Mouse (Mus musculus): ENCODE data around the gene Oxtr. TPM values are rescaled to one million over a fixed set of nuclear protein-coding genes. Genes with fewer than 3 reads are reported as not detected.

Oxtr gene
- polyA plus RNA-seq, 1 experiment, result 0.81 TPM

DNA sequence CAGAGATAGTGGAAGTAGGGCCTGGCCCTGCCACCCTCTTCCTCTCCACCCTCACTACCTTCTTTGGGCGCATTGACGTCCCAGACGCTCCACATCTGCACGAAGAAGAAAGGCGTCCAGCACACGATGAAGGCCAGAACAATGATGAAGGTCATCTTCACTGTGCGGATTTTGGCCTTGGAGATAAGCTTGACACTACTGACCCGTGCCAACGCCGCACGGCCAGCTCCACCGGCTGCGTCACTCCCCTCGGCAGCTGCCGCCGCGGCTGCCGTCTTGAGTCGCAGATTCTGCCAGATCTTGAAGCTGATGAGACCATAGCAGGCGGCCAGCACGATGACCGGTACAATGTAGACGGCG is 942 bp downstream of the Oxtr start:
- DNase-seq (ENCODE audit: low spot score), result no peak

DNA sequence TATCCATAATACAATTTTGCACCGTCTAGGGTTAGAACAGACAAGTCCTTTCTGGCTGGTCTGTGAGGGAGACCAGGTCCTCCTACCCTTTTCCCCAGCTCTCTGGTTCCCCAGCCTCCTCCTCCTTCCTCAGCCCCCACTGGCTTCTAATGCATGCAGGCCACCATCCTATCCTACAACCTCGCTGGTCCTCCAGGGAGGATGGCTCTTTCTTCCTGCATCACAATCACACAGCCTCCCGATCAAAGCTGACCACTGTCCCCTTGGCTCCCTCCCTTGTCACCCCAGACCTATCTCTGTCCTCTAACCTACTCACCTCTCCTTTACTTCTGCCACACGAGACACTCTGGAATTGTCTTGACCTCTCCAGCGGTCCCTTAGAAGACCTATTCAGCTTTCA is 1.8 kb downstream of the Oxtr start:
- no peak for DNase-seq (ENCODE audit: low spot score)

DNA sequence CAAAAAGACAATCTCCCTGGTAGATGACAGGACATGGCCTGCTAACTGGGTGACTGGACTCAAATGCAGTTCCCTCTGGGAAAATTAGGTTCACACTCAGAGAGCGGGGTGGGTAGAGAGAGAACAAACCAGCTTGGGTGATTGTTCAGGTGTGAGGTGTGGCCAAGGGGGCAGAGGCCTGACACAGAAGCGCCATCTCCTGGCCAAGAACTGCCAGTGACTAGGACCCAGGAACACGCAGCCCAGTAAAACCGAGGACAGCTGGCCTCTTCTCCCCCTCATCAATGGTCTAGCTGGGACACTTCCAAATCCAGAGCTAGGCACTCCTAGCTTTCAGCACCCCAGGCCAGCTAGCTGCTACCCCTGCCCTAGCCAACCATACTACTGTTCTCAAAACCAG is 5.4 kb downstream of the Oxtr start:
- DNase-seq (ENCODE audit: low spot score), result no peak

DNA sequence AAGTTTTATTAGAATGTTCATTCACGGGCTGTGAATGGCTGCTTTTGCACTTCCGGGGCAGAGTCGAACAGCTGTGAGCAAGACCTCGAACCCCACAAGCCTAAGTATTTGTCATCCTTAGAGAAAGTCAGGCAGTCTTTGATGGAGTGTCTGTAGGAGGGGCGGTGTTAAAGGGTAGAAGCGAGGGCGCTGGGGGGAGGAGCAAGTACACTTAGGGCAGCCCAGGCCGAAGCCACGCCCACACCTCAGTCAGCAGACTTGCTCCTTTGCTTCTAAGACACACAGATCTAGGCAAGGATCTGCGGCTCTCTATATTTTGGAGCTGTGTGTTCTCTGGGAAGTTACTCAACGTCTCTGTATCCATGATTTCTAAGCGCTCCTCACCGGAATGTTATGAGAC is 9.9 kb downstream of the Oxtr start:
- no peak for DNase-seq (ENCODE audit: low spot score)

DNA sequence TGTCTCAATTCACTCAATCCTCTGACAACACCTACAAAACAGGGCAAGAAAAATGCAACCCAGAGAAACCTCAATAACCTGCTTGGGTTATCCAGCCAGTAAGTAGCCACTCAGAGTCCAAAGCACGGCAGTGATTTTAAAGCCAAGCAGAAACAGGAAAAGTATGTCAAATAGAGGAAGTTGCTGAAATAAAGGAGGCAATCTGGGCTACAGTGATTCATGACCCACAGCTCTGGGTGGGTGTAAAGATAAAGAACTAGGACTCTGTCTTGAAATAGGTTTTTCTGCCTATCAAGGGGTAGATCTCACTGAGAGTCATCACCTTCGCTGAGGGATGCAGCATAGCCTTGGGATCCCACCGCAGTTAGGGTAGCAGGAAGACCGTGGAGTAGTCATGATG is 18.1 kb downstream of the Oxtr start:
- DNase-seq (ENCODE audit: low spot score), result no peak

- no peak for DNase-seq (ENCODE audit: low spot score)
These were observed 23.7 kb downstream of the Oxtr start for GRCm38 (mm10) chr6:112466001-112466400.

GRCm38 (mm10) chr6:112465441-112465840 is 24.3 kb downstream of the Oxtr start:
- no peak for DNase-seq (ENCODE audit: low spot score)

DNA sequence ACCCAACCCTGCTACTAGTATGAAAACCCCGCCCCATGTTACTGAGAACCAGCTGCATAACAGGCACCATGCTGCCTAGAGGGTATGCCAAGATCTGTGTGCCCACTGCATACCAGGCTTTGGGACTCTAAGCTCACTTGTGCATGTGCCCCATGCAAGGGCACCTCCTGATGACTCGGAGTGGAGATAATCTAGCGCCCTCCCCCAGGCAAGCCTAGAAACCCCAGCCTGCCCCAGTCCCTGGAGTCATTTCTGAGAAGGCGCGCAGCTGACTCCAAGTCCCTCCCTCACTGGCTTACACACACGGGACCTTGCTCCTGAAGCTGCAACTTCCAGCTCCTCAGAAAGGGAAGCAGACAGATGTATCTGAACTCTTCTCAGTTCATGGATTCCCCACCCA is 26.4 kb downstream of the Oxtr start:
- DNase-seq (ENCODE audit: low spot score), result no peak

DNA sequence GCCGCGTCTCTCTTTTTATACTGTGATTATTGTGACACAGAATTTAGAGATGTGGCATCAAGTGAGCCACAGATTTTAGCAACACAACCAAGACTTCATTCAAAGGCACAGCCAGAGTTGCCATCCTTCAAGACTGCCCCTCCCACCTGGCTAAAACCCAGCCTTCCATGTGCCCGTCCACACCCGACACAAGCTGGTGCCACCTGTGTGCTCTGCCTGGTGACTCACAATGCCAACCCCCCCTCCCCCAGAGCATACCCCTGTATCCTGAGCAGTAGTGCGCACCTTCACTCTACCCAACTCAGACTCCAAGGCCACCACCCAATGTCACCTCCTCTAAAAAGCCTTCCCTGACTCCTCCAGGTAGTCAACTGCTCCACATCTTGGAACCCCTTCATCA is 28.3 kb downstream of the Oxtr start:
- no peak for DNase-seq (ENCODE audit: low spot score)

GRCm38 (mm10) chr6:112459341-112459749 is 30.4 kb downstream of the Oxtr start, which contains the start of gene Cav3:
Gene Cav3 (plus strand): TSS chr6:112459505.
- DNase-seq (ENCODE audit: low spot score), result peak; percentile 25

DNA sequence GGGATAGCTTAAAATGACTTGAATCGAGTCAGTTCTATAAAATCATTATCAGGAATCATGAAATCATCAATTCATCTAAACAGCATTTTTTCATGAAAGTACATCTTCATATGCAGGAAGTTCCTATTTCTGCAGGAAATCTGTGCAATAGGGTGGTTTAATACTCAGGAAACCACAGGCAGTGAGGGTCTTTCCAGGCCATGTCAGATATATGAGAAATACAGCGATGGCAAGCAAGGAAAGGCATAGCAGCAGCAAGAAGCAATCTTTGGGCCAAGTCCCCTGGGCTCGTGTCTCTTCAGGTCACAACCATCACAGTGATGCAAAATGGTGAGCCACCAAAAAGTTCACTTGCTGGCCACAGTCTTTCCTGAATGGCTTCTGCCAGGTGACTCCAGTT is 44.1 kb downstream of the Oxtr start:
- no peak for DNase-seq (ENCODE audit: low spot score)

- no peak for DNase-seq (ENCODE audit: low spot score)
These were observed 63.6 kb downstream of the Oxtr start for GRCm38 (mm10) chr6:112426018-112426732.

DNA sequence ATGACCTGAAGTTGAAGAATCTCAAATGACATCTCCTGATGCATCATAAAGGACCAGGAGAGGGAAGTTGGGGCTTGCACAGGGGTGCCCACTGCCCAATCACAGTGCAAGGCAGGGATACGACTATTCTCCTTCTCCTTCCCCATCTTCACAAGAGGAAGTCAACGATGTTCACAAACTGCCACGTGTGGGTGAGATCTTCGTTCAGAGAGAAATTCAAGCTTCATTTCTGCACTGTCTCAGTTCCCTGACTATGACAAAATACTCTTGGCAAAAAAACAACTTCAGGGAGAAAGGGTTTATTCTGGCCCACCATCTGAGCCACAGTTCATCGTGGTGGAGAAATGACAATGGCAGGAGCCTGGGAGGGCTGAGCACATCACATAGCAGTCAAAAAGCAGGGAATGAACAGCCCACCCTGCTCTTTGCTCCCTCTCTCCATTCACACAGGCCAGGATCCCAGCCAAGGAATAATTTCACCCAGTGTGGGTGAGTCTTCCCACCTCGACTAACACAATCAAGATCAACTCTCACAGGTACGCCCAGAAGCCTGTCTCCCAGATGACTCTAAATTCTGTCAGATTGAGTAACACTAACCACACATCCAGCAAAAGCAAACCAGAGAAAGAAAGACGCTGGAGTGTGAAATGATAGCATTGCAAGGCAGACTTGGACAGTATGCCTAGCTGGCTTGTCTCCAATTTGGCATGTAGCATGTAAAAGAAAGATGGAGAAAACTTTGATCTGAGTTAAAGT is 65.8 kb downstream of the Oxtr start:
- DNase-seq (ENCODE audit: low spot score), result no peak

Other genes with a start within 250 kb of the Oxtr start
- 129 and 190 TPM in 2 replicates for gene Lmcd1, start 216.2 kb downstream of the Oxtr start, polyA plus RNA-seq (2012; rRNA removed)
- gene Ssu2, start 101.9 kb downstream of the Oxtr start, polyA plus RNA-seq (2012; rRNA removed), result 1.5 and 2.0 TPM in 2 replicates
- 23.7 and 23.8 TPM in 2 replicates for gene Cav3, start 30.4 kb downstream of the Oxtr start, polyA plus RNA-seq (2012; rRNA removed)
- gene Rad18, start 206.7 kb upstream of the Oxtr start, polyA plus RNA-seq (2012; rRNA removed), result 2.2 and 2.5 TPM in 2 replicates